Mouse (Mus musculus): ENCODE measurements around the gene Chd3. TPM values are rescaled to one million over a fixed set of nuclear protein-coding genes. Genes with fewer than 3 reads are reported as not detected.

Chd3 gene
- polyA plus RNA-seq, 1 experiment from 2014 or later = 17.1 TPM

GRCm38 (mm10) chr11:69365722-69366121 is 3.5 kb downstream of the Chd3 start:
- peaks cover 6% of the 10 kb centered on the region; the same call in 1 of the 2 replicates for H3K36me3 ChIP-seq (ENCODE audit: control insufficient read depth, insufficient read depth, low read length)
- H3K4me2 ChIP-seq = peak overlapping the region; percentile 98
- peaks cover 35% of the 10 kb centered on the region for H3K4me1 ChIP-seq (replicated peaks; ENCODE audit: control insufficient read depth, insufficient read depth, low read length)
- no peak for ATAC-seq (replicated peaks; ENCODE audit: low FRiP score)
- DNase-seq (ENCODE audit: low spot score) = no peak
- 40% methylated on average over 6 of the region's 6 CpGs for WGBS
- H3K9ac ChIP-seq (ENCODE audit: low read depth, low read length) = peak overlapping the region; percentile 39
- H3K4me3 ChIP-seq (ENCODE audit: low read depth, low read length) = peak overlapping the region; percentile 88
- H3K27me3 ChIP-seq (replicated peaks; ENCODE audit: control insufficient read depth, insufficient read depth, low read length) = peaks cover 18% of the 10 kb centered on the region
- H3K9me3 ChIP-seq (ENCODE audit: control insufficient read depth, low read length) = no peaks in the 10 kb centered on the region
- peak overlapping the region; percentile 54 for H3K27ac ChIP-seq (ENCODE audit: low read depth, low read length)

GRCm38 (mm10) chr11:69364910-69365309 is 4.3 kb downstream of the Chd3 start:
- no peak for DNase-seq (ENCODE audit: low spot score)
- Histone ChIP-seq H3K9ac (ENCODE audit: low read depth, low read length) (no peak overlapping the region), H3K4me2 (peak overlapping the region; percentile 36), H3K27ac (ENCODE audit: low read depth, low read length) (peak overlapping the region; percentile 5; the same call in 1 of the 2 replicates), H3K4me1 (replicated peaks; ENCODE audit: control insufficient read depth, insufficient read depth, low read length) (peaks cover 32% of the 10 kb centered on the region), H3K27me3 (replicated peaks; ENCODE audit: control insufficient read depth, insufficient read depth, low read length) (peaks cover 23% of the 10 kb centered on the region), H3K9me3 (ENCODE audit: control insufficient read depth, low read length) (no peaks in the 10 kb centered on the region), H3K36me3 (ENCODE audit: control insufficient read depth, insufficient read depth, low read length) (peaks cover 9% of the 10 kb centered on the region; the same call in 1 of the 2 replicates), H3K4me3 (ENCODE audit: low read depth, low read length) (no peak overlapping the region)
- ATAC-seq (replicated peaks; ENCODE audit: low FRiP score) = no peak
- WGBS = 16% methylated on average over 6 of the region's 6 CpGs

GRCm38 (mm10) chr11:69364376-69364775 is 4.8 kb downstream of the Chd3 start:
- Histone ChIP-seq H3K27ac (ENCODE audit: low read depth, low read length) (0 out of 2 replicates have a peak overlapping the region, but pooled peaks have one; percentile 5), H3K4me2 (peak overlapping the region; percentile 36), H3K27me3 (replicated peaks; ENCODE audit: control insufficient read depth, insufficient read depth, low read length) (peaks cover 24% of the 10 kb centered on the region), H3K4me3 (ENCODE audit: low read depth, low read length) (no peak overlapping the region), H3K4me1 (replicated peaks; ENCODE audit: control insufficient read depth, insufficient read depth, low read length) (peaks cover 32% of the 10 kb centered on the region), H3K9me3 (ENCODE audit: control insufficient read depth, low read length) (no peaks in the 10 kb centered on the region), H3K9ac (ENCODE audit: low read depth, low read length) (no peak overlapping the region), H3K36me3 (ENCODE audit: control insufficient read depth, insufficient read depth, low read length) (peaks cover 9% of the 10 kb centered on the region; the same call in 1 of the 2 replicates)
- no peak for ATAC-seq (replicated peaks; ENCODE audit: low FRiP score)
- 53% methylated on average over 8 of the region's 8 CpGs for WGBS
- DNase-seq (ENCODE audit: low spot score) = no peak

- Histone ChIP-seq H3K27ac (ENCODE audit: low read depth, low read length) (no peak overlapping the region), H3K9ac (ENCODE audit: low read depth, low read length) (no peak overlapping the region), H3K36me3 (ENCODE audit: control insufficient read depth, insufficient read depth, low read length) (peaks cover 17% of the 10 kb centered on the region), H3K27me3 (replicated peaks; ENCODE audit: control insufficient read depth, insufficient read depth, low read length) (peaks cover 14% of the 10 kb centered on the region), H3K4me1 (replicated peaks; ENCODE audit: control insufficient read depth, insufficient read depth, low read length) (peaks cover 21% of the 10 kb centered on the region), H3K4me3 (ENCODE audit: low read depth, low read length) (no peak overlapping the region), H3K9me3 (ENCODE audit: control insufficient read depth, low read length) (no peaks in the 10 kb centered on the region), H3K4me2 (no peak overlapping the region)
- DNase-seq (ENCODE audit: low spot score) (no peak), ATAC-seq (replicated peaks; ENCODE audit: low FRiP score) (no peak)
- WGBS = 77% methylated on average over 2 of the region's 2 CpGs
Observed at GRCm38 (mm10) chr11:69362479-69362878, 6.7 kb downstream of the Chd3 start.

- DNase-seq (ENCODE audit: low spot score) (no peak), ATAC-seq (replicated peaks; ENCODE audit: low FRiP score) (no peak)
- no peak overlapping the region for H3K9ac ChIP-seq (ENCODE audit: low read depth, low read length)
- peaks cover 19% of the 10 kb centered on the region for H3K36me3 ChIP-seq (ENCODE audit: control insufficient read depth, insufficient read depth, low read length)
- H3K27me3 ChIP-seq (replicated peaks; ENCODE audit: control insufficient read depth, insufficient read depth, low read length) = peaks cover 12% of the 10 kb centered on the region
- peaks cover 19% of the 10 kb centered on the region for H3K4me1 ChIP-seq (replicated peaks; ENCODE audit: control insufficient read depth, insufficient read depth, low read length)
- no peak overlapping the region for H3K4me2 ChIP-seq
- H3K9me3 ChIP-seq (ENCODE audit: control insufficient read depth, low read length) = no peaks in the 10 kb centered on the region
- WGBS = 75% methylated on average over 7 of the region's 7 CpGs
- no peak overlapping the region for H3K4me3 ChIP-seq (ENCODE audit: low read depth, low read length)
- no peak overlapping the region for H3K27ac ChIP-seq (ENCODE audit: low read depth, low read length)
Observed at GRCm38 (mm10) chr11:69362021-69362420, 7.2 kb downstream of the Chd3 start.

GRCm38 (mm10) chr11:69357690-69358089 is 11.5 kb downstream of the Chd3 start:
- Histone ChIP-seq H3K27me3 (replicated peaks; ENCODE audit: control insufficient read depth, insufficient read depth, low read length) (peaks cover 6% of the 10 kb centered on the region), H3K36me3 (ENCODE audit: control insufficient read depth, insufficient read depth, low read length) (peaks cover 20% of the 10 kb centered on the region), H3K4me1 (replicated peaks; ENCODE audit: control insufficient read depth, insufficient read depth, low read length) (no peaks in the 10 kb centered on the region), H3K9ac (ENCODE audit: low read depth, low read length) (no peak overlapping the region), H3K4me2 (no peak overlapping the region), H3K27ac (ENCODE audit: low read depth, low read length) (no peak overlapping the region), H3K4me3 (ENCODE audit: low read depth, low read length) (no peak overlapping the region), H3K9me3 (ENCODE audit: control insufficient read depth, low read length) (no peaks in the 10 kb centered on the region)
- no peak for DNase-seq (ENCODE audit: low spot score)
- ATAC-seq (replicated peaks; ENCODE audit: low FRiP score) = no peak
- 85% methylated on average over 12 of the region's 12 CpGs for WGBS

- no peak for ATAC-seq (replicated peaks; ENCODE audit: low FRiP score)
- Histone ChIP-seq H3K4me2 (no peak overlapping the region), H3K4me1 (replicated peaks; ENCODE audit: control insufficient read depth, insufficient read depth, low read length) (no peaks in the 10 kb centered on the region), H3K27ac (ENCODE audit: low read depth, low read length) (no peak overlapping the region), H3K27me3 (replicated peaks; ENCODE audit: control insufficient read depth, insufficient read depth, low read length) (peaks cover 6% of the 10 kb centered on the region), H3K36me3 (ENCODE audit: control insufficient read depth, insufficient read depth, low read length) (peaks cover 19% of the 10 kb centered on the region), H3K4me3 (ENCODE audit: low read depth, low read length) (no peak overlapping the region), H3K9me3 (ENCODE audit: control insufficient read depth, low read length) (no peaks in the 10 kb centered on the region), H3K9ac (ENCODE audit: low read depth, low read length) (no peak overlapping the region)
- 93% methylated on average over 5 of the region's 5 CpGs for WGBS
- DNase-seq (ENCODE audit: low spot score) = no peak
Observed at GRCm38 (mm10) chr11:69356544-69356943, 12.7 kb downstream of the Chd3 start.

GRCm38 (mm10) chr11:69346441-69346840 is 22.8 kb downstream of the Chd3 start:
- H3K4me2 ChIP-seq = no peak overlapping the region
- peaks cover 9% of the 10 kb centered on the region for H3K27me3 ChIP-seq (replicated peaks; ENCODE audit: control insufficient read depth, insufficient read depth, low read length)
- 76% methylated on average over 26 of the region's 26 CpGs for WGBS
- DNase-seq (ENCODE audit: low spot score) (no peak), ATAC-seq (replicated peaks; ENCODE audit: low FRiP score) (no peak)
- H3K9ac ChIP-seq (ENCODE audit: low read depth, low read length) = no peak overlapping the region
- H3K4me3 ChIP-seq (ENCODE audit: low read depth, low read length) = no peak overlapping the region
- peaks cover 8% of the 10 kb centered on the region; the same call in 1 of the 2 replicates for H3K36me3 ChIP-seq (ENCODE audit: control insufficient read depth, insufficient read depth, low read length)
- no peaks in the 10 kb centered on the region for H3K4me1 ChIP-seq (replicated peaks; ENCODE audit: control insufficient read depth, insufficient read depth, low read length)
- no peaks in the 10 kb centered on the region for H3K9me3 ChIP-seq (ENCODE audit: control insufficient read depth, low read length)
- H3K27ac ChIP-seq (ENCODE audit: low read depth, low read length) = no peak overlapping the region

Measured in liver, embryonic 11.5 days (tissue).